Mouse (Mus musculus): ENCODE data around the gene Sprn. TPM values are rescaled to one million over a fixed set of nuclear protein-coding genes. Genes with fewer than 3 reads are reported as not detected.

Gene Sprn
- polyA plus RNA-seq, 1 experiment from 2014 or later = 0.11 TPM

Other genes with a start within 250 kb of the Sprn start
- gene Utf1, start 211.1 kb downstream of the Sprn start, polyA plus RNA-seq (2014; fragmentation: Nextera tagmentation; extraction: Ambion mirVana) = not detected in 2 replicates
- gene 6430531B16Rik, start 176.1 kb downstream of the Sprn start, polyA plus RNA-seq (2014; fragmentation: Nextera tagmentation; extraction: Ambion mirVana) = 0.22 TPM in 1 of 2 replicates, not detected in the other
- 0.82 and 1.5 TPM in 2 replicates for gene Adam8, start 162.3 kb downstream of the Sprn start, polyA plus RNA-seq (2014; fragmentation: Nextera tagmentation; extraction: Ambion mirVana)
- 33.7 and 34.6 TPM in 2 replicates for gene Zfp511, start 118.5 kb downstream of the Sprn start, polyA plus RNA-seq (2014; fragmentation: Nextera tagmentation; extraction: Ambion mirVana)
- 32.8 and 34.2 TPM in 2 replicates for gene Tubgcp2, start 118.2 kb downstream of the Sprn start, polyA plus RNA-seq (2014; fragmentation: Nextera tagmentation; extraction: Ambion mirVana)
- not detected in 2 replicates for gene Msx3, start 105.8 kb downstream of the Sprn start, polyA plus RNA-seq (2014; fragmentation: Nextera tagmentation; extraction: Ambion mirVana)
- 0.20 and 0.42 TPM in 2 replicates for gene Caly, start 72.3 kb downstream of the Sprn start, polyA plus RNA-seq (2014; fragmentation: Nextera tagmentation; extraction: Ambion mirVana)
- 0.59 TPM in 1 of 2 replicates, not detected in the other for gene Prap1, start 61.5 kb downstream of the Sprn start, polyA plus RNA-seq (2014; fragmentation: Nextera tagmentation; extraction: Ambion mirVana)
- gene Fuom, start 52.4 kb downstream of the Sprn start, polyA plus RNA-seq (2014; fragmentation: Nextera tagmentation; extraction: Ambion mirVana) = 108 and 111 TPM in 2 replicates
- 12.4 and 12.5 TPM in 2 replicates for gene Paox, start 39.1 kb downstream of the Sprn start, polyA plus RNA-seq (2014; fragmentation: Nextera tagmentation; extraction: Ambion mirVana)
- gene Echs1, start 38.4 kb downstream of the Sprn start, polyA plus RNA-seq (2014; fragmentation: Nextera tagmentation; extraction: Ambion mirVana) = 220 and 227 TPM in 2 replicates
- 38.2 and 40.8 TPM in 2 replicates for gene Mtg1, start 17.3 kb downstream of the Sprn start, polyA plus RNA-seq (2014; fragmentation: Nextera tagmentation; extraction: Ambion mirVana)
- gene Olfr522, start 9.9 kb upstream of the Sprn start, polyA plus RNA-seq (2014; fragmentation: Nextera tagmentation; extraction: Ambion mirVana) = not detected in 2 replicates
- gene Olfr523, start 18.3 kb upstream of the Sprn start, polyA plus RNA-seq (2014; fragmentation: Nextera tagmentation; extraction: Ambion mirVana) = not detected in 2 replicates
- gene Olfr524, start 51.1 kb upstream of the Sprn start, polyA plus RNA-seq (2014; fragmentation: Nextera tagmentation; extraction: Ambion mirVana) = not detected in 2 replicates
- gene Cd163l1, start 63.4 kb upstream of the Sprn start, polyA plus RNA-seq (2014; fragmentation: Nextera tagmentation; extraction: Ambion mirVana) = not detected in 2 replicates
- not detected in 2 replicates for gene 5830411N06Rik, start 92.4 kb upstream of the Sprn start, polyA plus RNA-seq (2014; fragmentation: Nextera tagmentation; extraction: Ambion mirVana)
- gene Olfr525, start 166.0 kb upstream of the Sprn start, polyA plus RNA-seq (2014; fragmentation: Nextera tagmentation; extraction: Ambion mirVana) = not detected in 2 replicates
- gene Olfr527, start 179.1 kb upstream of the Sprn start, polyA plus RNA-seq (2014; fragmentation: Nextera tagmentation; extraction: Ambion mirVana) = not detected in 2 replicates
- gene Olfr60, start 206.8 kb upstream of the Sprn start, polyA plus RNA-seq (2014; fragmentation: Nextera tagmentation; extraction: Ambion mirVana) = not detected in 2 replicates
- gene Olfr530, start 221.5 kb upstream of the Sprn start, polyA plus RNA-seq (2014; fragmentation: Nextera tagmentation; extraction: Ambion mirVana) = not detected in 2 replicates
- not detected in 2 replicates for gene Olfr531, start 248.0 kb upstream of the Sprn start, polyA plus RNA-seq (2014; fragmentation: Nextera tagmentation; extraction: Ambion mirVana)